Mouse (Mus musculus) embryonic facial prominence, embryonic 14.5 days (tissue): ENCODE data around the gene Herpud2. TPM values are rescaled to one million over a fixed set of nuclear protein-coding genes. Genes with fewer than 3 reads are reported as not detected.

ENCODE experiments used
- ATAC-seq: fragments of 200-750 bp; cut with Nextera tagmentation; 2 replicates; pipeline ENCODE4 v1.8.0; 2017; ENCODE audit warnings: low read depth, moderate number of reproducible peaks, moderate TSS enrichment
- DNase-seq: peaks from one replicate; pipeline ENCODE4 v3.0.0-alpha.2; 2015; ENCODE audit warnings: low spot score
- H3K27ac ChIP-seq: fragments of 300-500 bp; sonication (generic); replicated peaks from 2 replicates; pipeline ENCODE4 v1.5.1; 2014; ENCODE audit warnings: low read depth, mild to moderate bottlenecking, low read length, moderate library complexity
- H3K27me3 ChIP-seq: fragments of 300-500 bp; sonication (generic); replicated peaks from 2 replicates; pipeline ENCODE4 v1.6.1; 2014; ENCODE audit warnings: low read length; ENCODE audit not compliant: control insufficient read depth, insufficient read depth
- H3K36me3 ChIP-seq: fragments of 300-500 bp; sonication (generic); 2 replicates; pipeline ENCODE4 v1.6.1; 2014; ENCODE audit warnings: low read length, mixed read lengths; ENCODE audit not compliant: control insufficient read depth, insufficient read depth
- H3K4me1 ChIP-seq: fragments of 300-500 bp; sonication (generic); 2 replicates; pipeline ENCODE4 v1.6.1; 2014; ENCODE audit warnings: antibody characterized with exemption, low read length; ENCODE audit not compliant: control insufficient read depth, insufficient read depth
- H3K4me2 ChIP-seq: fragments of 300-500 bp; sonication (generic); 2 replicates; pipeline ENCODE4 v1.6.1; 2014; ENCODE audit warnings: low read depth, mild to moderate bottlenecking, low read length, moderate library complexity, mixed read lengths
- H3K4me3 ChIP-seq: fragments of 300-500 bp; sonication (generic); 2 replicates; pipeline ENCODE4 v1.5.1; 2014; ENCODE audit warnings: low read depth, mild to moderate bottlenecking, low read length
- H3K9ac ChIP-seq: fragments of 300-500 bp; sonication (generic); 2 replicates; pipeline ENCODE4 v1.6.1; 2014; ENCODE audit warnings: low read depth, mild to moderate bottlenecking, low read length, moderate library complexity, mixed read lengths
- H3K9me3 ChIP-seq: fragments of 300-500 bp; sonication (generic); 2 replicates; pipeline ENCODE4 v1.6.1; 2016; ENCODE audit warnings: low read length; ENCODE audit not compliant: control insufficient read depth
- WGBS: fragments of 180-500 bp; shearing (Covaris S2); extraction: QIAGEN DNeasy Blood & Tissue Kit; methylation state at CpG from one replicate; pipeline ENCODE4 v1.1.7; 2014; 5-methylcytosine and 5-hydroxymethylcytosine counted together
- polyA plus RNA-seq: library from polyadenylated mRNA; unstranded; fragments of >200 nt; fragmentation: Nextera tagmentation; extraction: Ambion mirVana; gene quantifications from 2 replicates; pipeline ENCODE4 v1.2.1, GENCODE M21; 2014

The Herpud2 gene
- 32.1 and 33.9 TPM in 2 replicates for polyA plus RNA-seq

GRCm38 (mm10) chr9:25151611-25152241, at the start of gene Herpud2:
Gene Herpud2, minus strand, starts transcription at chr9:25151820.
- WGBS, result 1% methylated on average over 23 of the region's 51 CpGs
- peak within 1 kb of the TSS; percentile 91 for H3K4me2 ChIP-seq
- H3K9me3 ChIP-seq, result no peaks in the 10 kb centered on the region
- ATAC-seq (peak; percentile 98), DNase-seq (peak; percentile 97)
- H3K4me3 ChIP-seq, result peak within 1 kb of the TSS; percentile 86
- H3K9ac ChIP-seq, result peak within 1 kb of the TSS; percentile 93
- no peaks in the 10 kb centered on the region for H3K27me3 ChIP-seq
- peaks cover 27% of the 10 kb centered on the region for H3K4me1 ChIP-seq
- H3K27ac ChIP-seq, result peak within 1 kb of the TSS; percentile 100
- no peaks in the 10 kb centered on the region for H3K36me3 ChIP-seq

- DNase-seq (no peak), ATAC-seq (no peak)
- Histone ChIP-seq H3K27ac (no peak overlapping the region), H3K4me1 (peaks cover 4% of the 10 kb centered on the region; the same call in 1 of the 2 replicates), H3K36me3 (no peaks in the 10 kb centered on the region), H3K27me3 (no peaks in the 10 kb centered on the region), H3K9me3 (no peaks in the 10 kb centered on the region), H3K4me3 (no peak overlapping the region), H3K9ac (no peak overlapping the region), H3K4me2 (no peak overlapping the region)
- WGBS, result 64% methylated on average over 3 of the region's 3 CpGs
Measured at GRCm38 (mm10) chr9:25200987-25201386, 49.4 kb upstream of the Herpud2 start.

- Histone ChIP-seq H3K27ac (no peak overlapping the region), H3K4me3 (no peak overlapping the region), H3K4me2 (no peak overlapping the region), H3K36me3 (no peaks in the 10 kb centered on the region), H3K9me3 (no peaks in the 10 kb centered on the region), H3K9ac (no peak overlapping the region), H3K27me3 (no peaks in the 10 kb centered on the region), H3K4me1 (peaks cover 4% of the 10 kb centered on the region; the same call in 1 of the 2 replicates)
- no peak for DNase-seq
- no peak for ATAC-seq
- WGBS, result 72% methylated on average over 3 of the region's 3 CpGs
Measured at GRCm38 (mm10) chr9:25200148-25200547, 48.5 kb upstream of the Herpud2 start.

GRCm38 (mm10) chr9:25196746-25197145, 45.1 kb upstream of the Herpud2 start:
- WGBS, result 86% methylated on average over 5 of the region's 5 CpGs
- Histone ChIP-seq H3K9ac (no peak overlapping the region), H3K4me1 (peaks cover 2% of the 10 kb centered on the region; the same call in 1 of the 2 replicates), H3K4me3 (no peak overlapping the region), H3K4me2 (no peak overlapping the region), H3K27me3 (no peaks in the 10 kb centered on the region), H3K36me3 (no peaks in the 10 kb centered on the region), H3K9me3 (no peaks in the 10 kb centered on the region), H3K27ac (no peak overlapping the region)
- no peak for DNase-seq
- ATAC-seq, result no peak

- Histone ChIP-seq H3K4me2 (no peak overlapping the region), H3K27ac (no peak overlapping the region), H3K4me3 (no peak overlapping the region), H3K27me3 (no peaks in the 10 kb centered on the region), H3K9ac (no peak overlapping the region), H3K36me3 (no peaks in the 10 kb centered on the region), H3K9me3 (no peaks in the 10 kb centered on the region), H3K4me1 (no peaks in the 10 kb centered on the region)
- ATAC-seq (no peak), DNase-seq (no peak)
- WGBS, result 77% methylated on average over 2 of the region's 2 CpGs
Measured at GRCm38 (mm10) chr9:25191612-25192011, 40.0 kb upstream of the Herpud2 start.

- Histone ChIP-seq H3K27ac (no peak overlapping the region), H3K4me3 (no peak overlapping the region), H3K27me3 (no peaks in the 10 kb centered on the region), H3K36me3 (no peaks in the 10 kb centered on the region), H3K4me1 (no peaks in the 10 kb centered on the region), H3K9ac (no peak overlapping the region), H3K9me3 (no peaks in the 10 kb centered on the region), H3K4me2 (no peak overlapping the region)
- ATAC-seq (no peak), DNase-seq (no peak)
- WGBS, result 79% methylated on average over 4 of the region's 4 CpGs
Measured at GRCm38 (mm10) chr9:25186501-25186900, 34.9 kb upstream of the Herpud2 start.

GRCm38 (mm10) chr9:25185854-25186253, 34.2 kb upstream of the Herpud2 start:
- no peak overlapping the region for H3K4me3 ChIP-seq
- 51% methylated on average over 7 of the region's 7 CpGs for WGBS
- no peak overlapping the region for H3K27ac ChIP-seq
- ATAC-seq, result no peak
- no peak for DNase-seq
- H3K9me3 ChIP-seq, result no peaks in the 10 kb centered on the region
- H3K36me3 ChIP-seq, result no peaks in the 10 kb centered on the region
- no peaks in the 10 kb centered on the region for H3K4me1 ChIP-seq
- H3K4me2 ChIP-seq, result no peak overlapping the region
- H3K9ac ChIP-seq, result no peak overlapping the region
- no peaks in the 10 kb centered on the region for H3K27me3 ChIP-seq

GRCm38 (mm10) chr9:25184606-25185005, 33.0 kb upstream of the Herpud2 start:
- no peaks in the 10 kb centered on the region for H3K4me1 ChIP-seq
- H3K4me3 ChIP-seq, result no peak overlapping the region
- H3K27ac ChIP-seq, result no peak overlapping the region
- H3K9ac ChIP-seq, result no peak overlapping the region
- H3K36me3 ChIP-seq, result no peaks in the 10 kb centered on the region
- WGBS, result 87% methylated on average over 2 of the region's 2 CpGs
- DNase-seq (no peak), ATAC-seq (no peak)
- no peaks in the 10 kb centered on the region for H3K27me3 ChIP-seq
- H3K4me2 ChIP-seq, result no peak overlapping the region
- no peaks in the 10 kb centered on the region for H3K9me3 ChIP-seq

- peaks cover 5% of the 10 kb centered on the region; the same call in 1 of the 2 replicates for H3K4me1 ChIP-seq
- ATAC-seq, result no peak
- H3K9ac ChIP-seq, result no peak overlapping the region
- H3K4me3 ChIP-seq, result no peak overlapping the region
- no peak overlapping the region for H3K4me2 ChIP-seq
- no peaks in the 10 kb centered on the region for H3K36me3 ChIP-seq
- H3K27ac ChIP-seq, result no peak overlapping the region
- 76% methylated on average over 3 of the region's 3 CpGs for WGBS
- no peak for DNase-seq
- H3K9me3 ChIP-seq, result no peaks in the 10 kb centered on the region
- H3K27me3 ChIP-seq, result no peaks in the 10 kb centered on the region
Measured at GRCm38 (mm10) chr9:25178066-25178465, 26.4 kb upstream of the Herpud2 start.
